In genomic region chr5:31650518-31651288, GRCm38 (mm10) we compare ENCODE assay signal across 20 mouse cellular contexts. TPM values are rescaled to one million over a fixed set of nuclear protein-coding genes. Genes with fewer than 3 reads are reported as not detected.
DNase-seq lines count a peak whose midpoint lies in the region; ATAC-seq lines count a peak whose summit lies in the region.
"Had no signal": no experiment of that assay in that cellular context is flagged by ENCODE, and none has a peak within 500 bp of the region (broad histone marks: within the 10 kb centered on the region; RNA-seq: fewer than 3 reads in every experiment).

No protein-coding gene starts in this region.

- intact Hi-C loops in heart, postnatal 10 days (cut with DNase I) = no loop called here

- peak; percentile 7 for DNase-seq in heart, adult 11 months
- no peak for DNase-seq in heart, postnatal 10 days
- peak; percentile 83 for DNase-seq in 416B (ENCODE audit: low read depth)
- DNase-seq in kidney, adult 18-20 months = no peak
- DNase-seq: adrenal gland, postnatal 25 days; cerebellum, adult 8-10 months; cerebellum, postnatal 25 days; kidney, adult 2 months; kidney, postnatal 4 days; layer of hippocampus, postnatal 36 days; left cerebral cortex, postnatal 4 days; right cerebral cortex, postnatal 4 days; thymus, adult 2 months; thymus, postnatal 4 days had no signal

- ATAC-seq in common myeloid progenitor, adult 5-6 weeks (replicated peaks; ENCODE audit: low read depth, poor library complexity, severe bottlenecking) = peak; percentile 63; the same call in 1 of the 2 replicates
- ATAC-seq in monocyte, adult 5-6 weeks (replicated peaks; ENCODE audit: insufficient number of reproducible peaks, low FRiP score, low TSS enrichment, poor library complexity, severe bottlenecking) = peak; percentile 67
- no peak for ATAC-seq in erythroblast, adult 5-6 weeks (replicated peaks; ENCODE audit: low FRiP score, poor library complexity, severe bottlenecking)
- ATAC-seq: forebrain, embryonic 15.5 days; hindbrain, embryonic 16.5 days; midbrain, embryonic 16.5 days had no signal

RNA-seq across cellular contexts. Expression of gene Rbks, which starts 46.7 kb away (rescaled TPM):
- total RNA-seq in heart, postnatal 10 days (2021) = 1 to 10 TPM; 4.3 to 4.7 TPM
- 9.6 and 16.8 TPM in 2 replicates for total RNA-seq in common myeloid progenitor, adult 5-6 weeks (2017)
- total RNA-seq in monocyte, adult 5-6 weeks (2017) = 4.1 to 17.8 TPM (median 6.9 TPM) in 3 replicates
- 9.4 TPM in 1 of 2 replicates, not detected in the other for total RNA-seq in erythroblast, adult 5-6 weeks (2015; ENCODE audit: low replicate concordance)
- total RNA-seq in erythroblast, adult 5-6 weeks (2017; ENCODE audit: low replicate concordance) = 2.9 and 7.2 TPM in 2 replicates

RNA-seq across cellular contexts. Expression of gene Babam2, which starts 46.8 kb away (rescaled TPM):
- total RNA-seq in heart, postnatal 10 days (2021) = 10 to 100 TPM; 36.3 to 39.8 TPM
- total RNA-seq in common myeloid progenitor, adult 5-6 weeks (2017) = 38.9 and 60.6 TPM in 2 replicates
- 35.1 to 40.8 TPM (median 35.5 TPM) in 3 replicates for total RNA-seq in monocyte, adult 5-6 weeks (2017)
- total RNA-seq in erythroblast, adult 5-6 weeks (2015; ENCODE audit: low replicate concordance) = 46.6 and 83.2 TPM in 2 replicates
- total RNA-seq in erythroblast, adult 5-6 weeks (2017; ENCODE audit: low replicate concordance) = 15.5 and 15.8 TPM in 2 replicates

RNA-seq across cellular contexts. Expression of gene Mrpl33, which starts 54.0 kb away (rescaled TPM):
- 100 to 1,000 TPM; 315 to 318 TPM for total RNA-seq in heart, postnatal 10 days (2021)
- total RNA-seq in common myeloid progenitor, adult 5-6 weeks (2017) = 133 and 158 TPM in 2 replicates
- total RNA-seq in monocyte, adult 5-6 weeks (2017) = 184 to 237 TPM (median 196 TPM) in 3 replicates
- total RNA-seq in erythroblast, adult 5-6 weeks (2015; ENCODE audit: low replicate concordance) = 101 TPM in 2 replicates
- 42.5 and 55.5 TPM in 2 replicates for total RNA-seq in erythroblast, adult 5-6 weeks (2017; ENCODE audit: low replicate concordance)

Comparison
In these comparisons a context has a peak if more than half of its experiments do, and no peak if none do; other contexts are left out.
1. DNase-seq: peak in heart, adult 11 months (single experiment) and 416B (single experiment); none in heart, postnatal 10 days (0 of 2) and kidney, adult 18-20 months (single experiment).